Mouse (Mus musculus): Measurements from ENCODE around the gene Fyn. TPM values are rescaled to one million over a fixed set of nuclear protein-coding genes. Genes with fewer than 3 reads are reported as not detected.

Fyn gene
- polyA plus RNA-seq, 1 experiment from 2014 or later, result 105 TPM

DNA sequence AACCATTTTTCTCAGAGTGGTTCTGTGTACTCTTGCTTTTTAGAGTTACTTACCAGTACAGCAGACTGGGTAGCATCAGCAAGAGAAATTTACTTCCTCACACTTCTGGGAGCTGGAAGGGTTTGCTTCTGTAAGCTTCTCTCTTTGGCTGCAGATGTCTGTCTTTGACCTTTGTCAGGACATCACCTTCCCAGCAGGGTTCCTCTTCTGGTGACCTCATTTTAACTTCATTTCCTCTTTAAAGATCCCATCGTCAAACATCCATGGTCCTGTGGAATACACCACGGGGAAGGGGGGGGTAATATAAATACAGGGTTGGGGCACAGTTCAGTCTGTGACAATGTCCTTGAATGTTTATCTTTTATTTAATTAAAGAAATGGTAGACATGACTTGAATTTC lies 74.5 kb downstream of the Fyn start:
- no peak overlapping the region for H3K9ac ChIP-seq
- H3K4me3 ChIP-seq (replicated peaks; ENCODE audit: low read length), result no peak overlapping the region
- 64% methylated on average over 2 of the region's 2 CpGs for WGBS
- DNase-seq (ENCODE audit: low spot score) (no peak), ATAC-seq (ENCODE audit: low FRiP score) (no peak)
- H3K4me2 ChIP-seq (replicated peaks), result no peak overlapping the region
- H3K27me3 ChIP-seq (ENCODE audit: control insufficient read depth, insufficient read depth, low read length), result no peaks in the 10 kb centered on the region
- H3K27ac ChIP-seq, result no peak overlapping the region
- peaks cover 16% of the 10 kb centered on the region for H3K4me1 ChIP-seq (replicated peaks; ENCODE audit: control insufficient read depth, insufficient read depth, low read length)
- H3K9me3 ChIP-seq (ENCODE audit: control insufficient read depth, low read length), result no peaks in the 10 kb centered on the region
- no peaks in the 10 kb centered on the region for H3K36me3 ChIP-seq (replicated peaks; ENCODE audit: control insufficient read depth, insufficient read depth)

DNA sequence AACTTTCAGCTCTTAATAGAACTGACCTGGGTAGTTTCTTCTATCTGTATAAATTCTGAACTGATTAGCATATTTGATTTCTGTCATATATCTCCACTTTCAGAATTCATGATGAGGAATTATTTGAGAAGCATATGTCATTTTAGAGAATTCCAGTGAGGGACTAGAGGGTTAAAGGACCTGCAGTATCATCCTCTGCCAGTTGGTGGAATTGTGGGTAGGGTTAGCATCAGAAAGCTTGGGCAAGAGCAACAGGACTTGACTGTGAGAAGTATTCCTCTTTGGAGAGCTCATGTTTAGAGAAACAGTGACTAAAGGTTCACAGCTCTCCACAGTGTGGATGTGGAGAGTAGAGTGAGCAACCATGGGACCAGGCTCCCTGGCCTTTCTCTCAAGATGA lies 75.3 kb downstream of the Fyn start:
- Histone ChIP-seq H3K27ac (no peak overlapping the region), H3K9me3 (ENCODE audit: control insufficient read depth, low read length) (no peaks in the 10 kb centered on the region), H3K36me3 (replicated peaks; ENCODE audit: control insufficient read depth, insufficient read depth) (no peaks in the 10 kb centered on the region), H3K9ac (no peak overlapping the region), H3K27me3 (ENCODE audit: control insufficient read depth, insufficient read depth, low read length) (no peaks in the 10 kb centered on the region), H3K4me2 (replicated peaks) (no peak overlapping the region), H3K4me1 (replicated peaks; ENCODE audit: control insufficient read depth, insufficient read depth, low read length) (peaks cover 15% of the 10 kb centered on the region), H3K4me3 (replicated peaks; ENCODE audit: low read length) (no peak overlapping the region)
- ATAC-seq (ENCODE audit: low FRiP score) (no peak), DNase-seq (ENCODE audit: low spot score) (no peak)

DNA sequence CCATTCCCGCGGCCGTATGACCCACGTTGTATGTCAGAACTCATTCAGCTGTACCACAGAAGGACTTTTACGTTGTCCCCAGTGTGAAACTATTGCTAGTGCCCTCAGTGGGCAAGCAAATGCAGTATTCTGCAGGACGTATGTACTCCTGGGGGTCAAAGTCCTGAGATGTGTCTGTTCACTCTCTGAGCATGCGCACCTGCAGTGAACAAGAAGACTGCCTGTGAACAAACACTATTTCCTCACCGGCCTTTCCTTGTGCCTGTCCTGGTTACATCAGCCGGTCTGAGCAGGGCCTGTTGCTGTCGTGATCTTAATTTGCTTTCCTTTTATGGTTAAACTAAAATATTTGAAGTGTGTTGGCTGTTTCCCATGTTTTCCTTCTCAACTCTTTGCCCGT lies 77.2 kb downstream of the Fyn start:
- no peak overlapping the region for H3K9ac ChIP-seq
- WGBS, result 92% methylated on average over 11 of the region's 11 CpGs
- H3K4me1 ChIP-seq (replicated peaks; ENCODE audit: control insufficient read depth, insufficient read depth, low read length), result peaks cover 23% of the 10 kb centered on the region
- H3K36me3 ChIP-seq (replicated peaks; ENCODE audit: control insufficient read depth, insufficient read depth), result no peaks in the 10 kb centered on the region
- no peaks in the 10 kb centered on the region for H3K27me3 ChIP-seq (ENCODE audit: control insufficient read depth, insufficient read depth, low read length)
- no peak overlapping the region for H3K27ac ChIP-seq
- H3K9me3 ChIP-seq (ENCODE audit: control insufficient read depth, low read length), result no peaks in the 10 kb centered on the region
- H3K4me2 ChIP-seq (replicated peaks), result no peak overlapping the region
- no peak overlapping the region for H3K4me3 ChIP-seq (replicated peaks; ENCODE audit: low read length)
- DNase-seq (ENCODE audit: low spot score), result no peak
- ATAC-seq (ENCODE audit: low FRiP score), result no peak

DNA sequence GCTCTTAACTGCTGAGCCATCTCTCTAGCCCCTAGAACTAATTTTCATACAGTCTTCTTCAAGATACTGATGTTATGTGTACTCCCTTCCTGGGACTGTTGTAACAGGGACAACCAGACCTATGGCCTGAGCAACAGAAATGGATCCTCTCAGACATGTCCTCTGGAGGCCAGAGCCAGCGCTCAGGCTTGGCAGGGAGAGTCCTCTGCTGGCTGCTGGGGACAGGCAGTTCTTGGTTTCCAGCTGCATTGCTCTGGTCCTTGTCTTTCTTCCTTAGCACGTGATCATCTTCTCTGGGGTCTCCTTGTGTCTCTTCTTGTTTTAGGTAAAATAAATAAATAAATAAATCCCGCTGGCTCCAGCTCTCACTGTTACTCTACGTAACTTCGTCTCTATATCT lies 78.1 kb downstream of the Fyn start:
- H3K4me2 ChIP-seq (replicated peaks), result no peak overlapping the region
- peaks cover 29% of the 10 kb centered on the region for H3K4me1 ChIP-seq (replicated peaks; ENCODE audit: control insufficient read depth, insufficient read depth, low read length)

DNA sequence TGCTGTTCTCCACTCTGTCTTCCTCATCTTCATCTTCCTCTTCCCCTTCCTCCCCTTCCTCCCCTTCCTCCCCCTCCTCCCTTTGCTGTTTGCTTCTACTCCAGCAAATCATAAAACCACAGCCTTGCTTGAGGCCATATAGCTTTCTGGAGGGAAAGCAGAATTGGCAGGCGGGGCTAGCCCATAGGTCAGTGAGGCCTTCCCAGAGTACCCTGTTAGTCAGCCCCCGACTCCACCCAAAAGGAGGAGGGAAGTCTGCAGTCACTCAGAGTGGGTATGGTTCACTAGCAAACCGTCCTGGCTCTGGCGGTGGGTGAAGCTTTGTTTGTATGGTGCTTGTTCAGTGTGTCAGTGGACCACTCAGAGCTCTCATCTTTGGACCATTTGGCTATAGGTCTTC lies 80.5 kb downstream of the Fyn start:
- no peak for ATAC-seq (ENCODE audit: low FRiP score)
- Histone ChIP-seq H3K27ac (no peak overlapping the region), H3K9me3 (ENCODE audit: control insufficient read depth, low read length) (no peaks in the 10 kb centered on the region), H3K9ac (no peak overlapping the region), H3K36me3 (replicated peaks; ENCODE audit: control insufficient read depth, insufficient read depth) (no peaks in the 10 kb centered on the region), H3K27me3 (ENCODE audit: control insufficient read depth, insufficient read depth, low read length) (no peaks in the 10 kb centered on the region), H3K4me1 (replicated peaks; ENCODE audit: control insufficient read depth, insufficient read depth, low read length) (peaks cover 34% of the 10 kb centered on the region), H3K4me2 (replicated peaks) (no peak overlapping the region), H3K4me3 (replicated peaks; ENCODE audit: low read length) (no peak overlapping the region)
- DNase-seq (ENCODE audit: low spot score), result no peak
- WGBS, result 71% methylated on average over 4 of the region's 4 CpGs

More for the DNA sequence above, 78.1 kb downstream of the Fyn start:
- Histone ChIP-seq H3K27me3 (ENCODE audit: control insufficient read depth, insufficient read depth, low read length) (no peaks in the 10 kb centered on the region), H3K9ac (no peak overlapping the region), H3K9me3 (ENCODE audit: control insufficient read depth, low read length) (no peaks in the 10 kb centered on the region), H3K27ac (no peak overlapping the region), H3K36me3 (replicated peaks; ENCODE audit: control insufficient read depth, insufficient read depth) (no peaks in the 10 kb centered on the region), H3K4me3 (replicated peaks; ENCODE audit: low read length) (no peak overlapping the region)
- DNase-seq (ENCODE audit: low spot score) (no peak), ATAC-seq (ENCODE audit: low FRiP score) (no peak)
- 91% methylated on average over 5 of the region's 5 CpGs for WGBS

DNA sequence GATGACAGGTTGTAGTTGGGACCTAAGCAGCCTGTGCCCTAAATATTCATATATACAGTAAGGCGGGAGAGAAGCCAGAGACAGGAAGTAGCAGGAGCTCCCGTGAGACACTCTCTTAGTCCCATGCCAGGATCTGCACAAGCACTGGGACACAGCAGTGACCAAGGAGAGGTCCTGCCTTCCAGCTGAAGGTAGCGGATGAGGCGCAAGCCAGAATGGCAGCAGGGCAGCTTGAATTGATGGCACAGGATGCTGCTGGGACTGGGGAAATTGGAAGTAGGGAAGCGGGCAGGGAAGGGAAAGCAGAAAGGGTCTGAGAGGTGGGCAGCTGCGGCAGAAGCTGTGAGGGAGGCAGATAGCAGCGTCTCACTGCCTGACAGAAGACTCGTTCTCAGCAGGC lies 81.7 kb downstream of the Fyn start:
- Histone ChIP-seq H3K4me2 (replicated peaks) (no peak overlapping the region), H3K27me3 (ENCODE audit: control insufficient read depth, insufficient read depth, low read length) (no peaks in the 10 kb centered on the region), H3K9ac (peak overlapping the region; percentile 20; the same call in 1 of the 2 replicates), H3K36me3 (replicated peaks; ENCODE audit: control insufficient read depth, insufficient read depth) (no peaks in the 10 kb centered on the region), H3K27ac (peak overlapping the region; percentile 61), H3K4me1 (replicated peaks; ENCODE audit: control insufficient read depth, insufficient read depth, low read length) (peaks cover 34% of the 10 kb centered on the region), H3K9me3 (ENCODE audit: control insufficient read depth, low read length) (no peaks in the 10 kb centered on the region), H3K4me3 (replicated peaks; ENCODE audit: low read length) (no peak overlapping the region)
- DNase-seq (ENCODE audit: low spot score) (no peak), ATAC-seq (ENCODE audit: low FRiP score) (no peak)
- WGBS, result 57% methylated on average over 8 of the region's 8 CpGs

DNA sequence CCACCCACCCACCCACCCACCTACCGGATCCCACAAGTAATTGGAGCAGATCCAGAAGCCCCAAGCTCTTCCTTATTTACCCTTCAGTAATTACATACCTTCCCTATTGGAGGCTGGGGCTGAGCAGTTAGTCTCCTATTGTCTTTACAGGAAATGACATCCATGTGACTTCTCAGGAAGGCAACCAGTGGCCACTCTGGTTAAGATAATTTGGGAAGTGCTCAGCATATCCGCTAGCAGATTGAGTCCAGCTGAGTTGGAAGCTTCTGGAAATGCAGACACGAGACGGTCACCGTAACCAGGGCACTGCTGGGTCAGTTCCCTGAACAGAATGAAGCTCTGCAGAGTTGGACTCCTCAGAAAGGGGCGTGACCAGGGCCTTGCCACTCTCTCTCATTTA lies 82.4 kb downstream of the Fyn start:
- Histone ChIP-seq H3K4me2 (replicated peaks) (no peak overlapping the region), H3K36me3 (replicated peaks; ENCODE audit: control insufficient read depth, insufficient read depth) (no peaks in the 10 kb centered on the region), H3K9me3 (ENCODE audit: control insufficient read depth, low read length) (no peaks in the 10 kb centered on the region), H3K4me3 (replicated peaks; ENCODE audit: low read length) (no peak overlapping the region), H3K4me1 (replicated peaks; ENCODE audit: control insufficient read depth, insufficient read depth, low read length) (peaks cover 40% of the 10 kb centered on the region), H3K9ac (no peak overlapping the region), H3K27ac (peak overlapping the region; percentile 52), H3K27me3 (ENCODE audit: control insufficient read depth, insufficient read depth, low read length) (no peaks in the 10 kb centered on the region)
- no peak for DNase-seq (ENCODE audit: low spot score)
- no peak for ATAC-seq (ENCODE audit: low FRiP score)
- 72% methylated on average over 6 of the region's 6 CpGs for WGBS

DNA sequence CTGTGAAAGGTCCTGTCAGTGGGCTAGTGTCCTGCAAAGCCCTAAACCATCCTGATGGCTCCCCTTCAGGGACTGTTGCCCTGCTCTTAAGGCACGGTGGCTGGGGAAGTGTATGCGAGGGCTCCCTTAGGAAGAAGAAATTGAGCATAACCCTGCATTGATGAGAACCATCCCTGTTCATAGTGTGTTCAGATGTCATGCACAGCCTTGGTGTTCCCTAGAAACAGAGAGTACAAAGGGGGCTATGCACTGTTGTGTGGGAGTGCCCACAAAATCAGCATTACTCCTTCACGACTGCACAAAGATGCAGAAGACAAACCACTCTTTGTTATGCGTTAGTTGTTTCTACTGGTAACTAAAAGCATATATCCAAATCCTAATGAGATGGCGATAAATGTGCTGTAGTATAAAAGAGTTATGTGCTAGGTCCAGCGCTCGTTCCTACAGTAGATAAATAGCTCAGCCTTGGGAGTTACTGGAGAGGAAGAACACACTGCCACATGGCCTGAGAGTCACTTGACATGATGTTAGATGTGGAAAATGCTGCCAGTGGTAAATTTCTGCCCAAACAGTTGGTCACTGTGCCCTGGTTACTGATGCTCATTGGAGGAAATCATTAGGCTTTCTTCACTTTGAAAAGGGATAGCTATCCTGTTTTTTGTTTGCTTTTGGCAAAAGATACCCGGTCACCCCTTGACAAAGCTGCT lies 83.4 kb downstream of the Fyn start:
- DNase-seq (ENCODE audit: low spot score) (no peak), ATAC-seq (ENCODE audit: low FRiP score) (no peak; the same call in 1 of the 2 replicates)
- Histone ChIP-seq H3K27ac (0 out of 2 replicates have a peak overlapping the region, but pooled peaks have one; percentile 15), H3K4me2 (replicated peaks) (no peak overlapping the region), H3K4me1 (replicated peaks; ENCODE audit: control insufficient read depth, insufficient read depth, low read length) (peaks cover 41% of the 10 kb centered on the region), H3K9me3 (ENCODE audit: control insufficient read depth, low read length) (no peaks in the 10 kb centered on the region), H3K9ac (no peak overlapping the region), H3K4me3 (replicated peaks; ENCODE audit: low read length) (no peak overlapping the region), H3K36me3 (replicated peaks; ENCODE audit: control insufficient read depth, insufficient read depth) (no peaks in the 10 kb centered on the region), H3K27me3 (ENCODE audit: control insufficient read depth, insufficient read depth, low read length) (no peaks in the 10 kb centered on the region)
- WGBS, result 45% methylated on average over 8 of the region's 8 CpGs

DNA sequence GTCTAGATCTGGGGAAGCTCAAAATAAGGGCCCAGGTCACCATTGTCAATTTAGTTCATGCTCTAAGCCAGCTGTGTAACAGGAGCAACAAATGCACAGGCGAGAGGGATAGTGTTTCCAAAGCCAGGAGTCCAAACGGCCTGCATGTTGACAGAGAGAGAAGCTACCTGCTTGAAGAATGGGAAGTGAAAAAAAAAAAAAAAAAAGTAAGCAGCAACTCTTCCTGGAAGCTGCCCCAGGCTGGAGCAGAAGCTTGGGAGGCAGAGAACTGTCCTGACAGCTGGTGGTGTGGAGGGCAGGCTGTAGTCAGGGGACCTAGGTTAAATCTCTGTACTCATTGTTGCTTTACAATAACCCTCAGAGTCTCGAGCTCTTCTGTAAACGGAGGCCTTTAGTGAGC lies 86.7 kb downstream of the Fyn start:
- H3K4me1 ChIP-seq (replicated peaks; ENCODE audit: control insufficient read depth, insufficient read depth, low read length), result peaks cover 48% of the 10 kb centered on the region
- ATAC-seq (ENCODE audit: low FRiP score), result no peak
- no peak overlapping the region for H3K4me2 ChIP-seq (replicated peaks)
- no peak overlapping the region for H3K4me3 ChIP-seq (replicated peaks; ENCODE audit: low read length)
- H3K27ac ChIP-seq, result no peak overlapping the region
- no peak for DNase-seq (ENCODE audit: low spot score)
- H3K36me3 ChIP-seq (replicated peaks; ENCODE audit: control insufficient read depth, insufficient read depth), result no peaks in the 10 kb centered on the region
- H3K9me3 ChIP-seq (ENCODE audit: control insufficient read depth, low read length), result no peaks in the 10 kb centered on the region
- H3K9ac ChIP-seq, result no peak overlapping the region
- H3K27me3 ChIP-seq (ENCODE audit: control insufficient read depth, insufficient read depth, low read length), result no peaks in the 10 kb centered on the region
- 55% methylated on average over 4 of the region's 4 CpGs for WGBS

All from hindbrain, embryonic 14.5 days (tissue).